In the genomic region with DNA sequence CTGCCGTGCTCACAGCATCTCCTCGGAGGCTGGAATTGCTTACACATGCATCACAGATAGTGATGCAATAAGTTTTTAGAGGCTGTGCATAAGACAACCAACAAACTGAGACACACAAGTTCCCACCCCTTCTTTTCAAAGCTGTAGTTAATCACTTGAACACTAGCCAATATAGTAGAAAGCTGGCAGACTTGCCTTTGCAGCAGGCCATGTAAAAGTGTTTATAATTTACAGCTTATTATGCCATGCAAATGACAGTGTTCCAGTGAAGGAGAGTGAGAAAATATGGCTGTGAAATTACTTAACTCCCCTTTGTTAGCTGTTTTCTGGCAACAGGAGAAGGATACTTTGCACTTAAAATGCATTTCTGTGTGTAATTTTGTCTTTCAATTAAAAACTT, we compare ENCODE assay signal across 29 mouse cellular contexts.
DNase-seq lines count a peak whose midpoint lies in the region; ATAC-seq and TF ChIP-seq lines count a peak whose summit lies in the region.
"Had no signal": no experiment of that assay in that cellular context is flagged by ENCODE, and none has a peak within 500 bp of the region (broad histone marks: within the 10 kb centered on the region; RNA-seq: fewer than 3 reads in every experiment).

No protein-coding gene starts in this region.

- H3K27me3 ChIP-seq in liver, adult 2 months (ENCODE audit: control insufficient read depth, insufficient read depth, low read length) = no peaks in the 10 kb centered on the region
- H3K27me3 ChIP-seq in liver, postnatal 0 days (ENCODE audit: insufficient read depth, low read length) = no peaks in the 10 kb centered on the region
- no peaks in the 10 kb centered on the region for H3K27me3 ChIP-seq in forebrain, embryonic 16.5 days (replicated peaks; ENCODE audit: control insufficient read depth, insufficient read depth, low read length)
- H3K27me3 ChIP-seq: limb, embryonic 12.5 days; neural tube, embryonic 12.5 days had no signal

- H3K9me3 ChIP-seq in liver, postnatal 0 days (ENCODE audit: low read length) = no peaks in the 10 kb centered on the region
- H3K9me3 ChIP-seq in forebrain, embryonic 16.5 days (ENCODE audit: control insufficient read depth, low read length) = no peaks in the 10 kb centered on the region
- H3K9me3 ChIP-seq: limb, embryonic 12.5 days; midbrain, embryonic 10.5 days; neural tube, embryonic 12.5 days had no signal

- no peak overlapping the region for H3K4me2 ChIP-seq in liver, postnatal 0 days (ENCODE audit: low read depth, low read length)
- no peak overlapping the region for H3K4me2 ChIP-seq in forebrain, embryonic 16.5 days (ENCODE audit: low read length)
- H3K4me2 ChIP-seq: heart, embryonic 11.5 days; hindbrain, embryonic 14.5 days; limb, embryonic 12.5 days; neural tube, embryonic 12.5 days had no signal

- no peak for TF ChIP-seq CTCF in liver, adult 2 months (IDR thresholded peaks at IDR 0.05; ENCODE audit: low read depth, low read length)
- TF ChIP-seq CTCF in liver, postnatal 0 days (IDR thresholded peaks at IDR 0.05; ENCODE audit: low read depth) = no peak

- 23% methylated on average over 2 of the region's 2 CpGs for WGBS in liver, adult 2 months
- WGBS in liver, postnatal 0 days (ENCODE audit: insufficient replicate concordance) = 59% methylated on average over 2 of the region's 2 CpGs
- WGBS in forebrain, embryonic 16.5 days = 6% methylated on average over 2 of the region's 2 CpGs

- no peak for TF ChIP-seq POLR2A in liver, adult 2 months (IDR thresholded peaks at IDR 0.05; ENCODE audit: extremely low read depth, insufficient read depth, low read length)

- no peak for DNase-seq in frontal cortex, adult 2 months (ENCODE audit: extremely low spot score in 1 of 2, low spot score in 1 of 2)
- peak; percentile 57 for DNase-seq in liver, adult 2 months (ENCODE audit: extremely low read depth, low read depth, low spot score)
- no peak for DNase-seq in liver, postnatal 0 days
- DNase-seq in adipocyte (ENCODE audit: low spot score) = peak; percentile 3
- DNase-seq in ovary, postnatal 14 days (ENCODE audit: low spot score) = no peak
- DNase-seq in lung, postnatal 36 days = no peak
- DNase-seq: adrenal gland, adult 8-10 months; cerebellum, adult 11-12 months; cerebellum, postnatal 10 days; gastrocnemius, adult 2 months; gastrocnemius, postnatal 36 days; heart, adult 18-20 months; heart, postnatal 4 days; lung, adult 2 months; lung, postnatal 14 days had no signal

- H3K79me2 ChIP-seq in liver, adult 2 months (ENCODE audit: control insufficient read depth, insufficient read depth, low read length) = no peaks in the 10 kb centered on the region; the same call in 1 of the 2 replicates

- TF ChIP-seq EP300 in liver, postnatal 0 days (IDR thresholded peaks at IDR 0.05; ENCODE audit: low read depth) = no peak

- ATAC-seq in frontal cortex, adult (ENCODE audit: low TSS enrichment) = 0 out of 2 replicates have a peak, but pooled peaks have one; percentile 34
- no peak for ATAC-seq in liver, postnatal 0 days
- peak; percentile 77 for ATAC-seq in forebrain, embryonic 16.5 days
- ATAC-seq: activated CD4-positive, CD25-positive, alpha-beta regulatory T cell, adult 4 months; CD4-positive, CD25-positive, alpha-beta regulatory T cell, adult 4 months; midbrain, embryonic 16.5 days had no signal

- no peak overlapping the region for H3K27ac ChIP-seq in liver, adult 2 months (replicated peaks; ENCODE audit: insufficient read depth, low read depth, low read length)
- H3K27ac ChIP-seq in liver, postnatal 0 days (ENCODE audit: low read depth) = no peak overlapping the region
- H3K27ac ChIP-seq in forebrain, embryonic 16.5 days (ENCODE audit: low read length) = peak overlapping the region; percentile 56
- H3K27ac ChIP-seq: gastrocnemius, adult 2 months; hindbrain, embryonic 14.5 days; layer of hippocampus, adult 2 months; left cerebral cortex, adult 2 months; limb, embryonic 12.5 days; midbrain, embryonic 10.5 days; neural tube, embryonic 12.5 days had no signal

- no peak overlapping the region for H3K4me3 ChIP-seq in liver, adult 2 months (ENCODE audit: insufficient read depth, low read depth, low read length)
- H3K4me3 ChIP-seq in liver, postnatal 0 days (ENCODE audit: low read depth, low read length) = no peak overlapping the region
- H3K4me3 ChIP-seq in forebrain, embryonic 16.5 days (replicated peaks; ENCODE audit: low read length) = no peak overlapping the region
- H3K4me3 ChIP-seq: erythroblast, embryonic 14.5 days; gastrocnemius, adult 2 months; layer of hippocampus, adult 2 months; left cerebral cortex, adult 2 months; limb, embryonic 12.5 days; midbrain, embryonic 10.5 days; myocyte; neural tube, embryonic 12.5 days had no signal

- H3K9ac ChIP-seq in liver, adult 2 months (ENCODE audit: low read depth, low read length) = no peak overlapping the region
- no peak overlapping the region for H3K9ac ChIP-seq in liver, postnatal 0 days (replicated peaks)
- no peak overlapping the region for H3K9ac ChIP-seq in forebrain, embryonic 16.5 days (replicated peaks; ENCODE audit: low read depth, low read length)
- H3K9ac ChIP-seq: hindbrain, embryonic 14.5 days; limb, embryonic 12.5 days; neural tube, embryonic 12.5 days had no signal

- no peaks in the 10 kb centered on the region for H3K36me3 ChIP-seq in liver, adult 2 months (ENCODE audit: control insufficient read depth, insufficient read depth, low read length)
- no peaks in the 10 kb centered on the region for H3K36me3 ChIP-seq in liver, postnatal 0 days (replicated peaks; ENCODE audit: insufficient read depth, low read length)
- no peaks in the 10 kb centered on the region for H3K36me3 ChIP-seq in forebrain, embryonic 16.5 days (ENCODE audit: control insufficient read depth, insufficient read depth)
- H3K36me3 ChIP-seq: limb, embryonic 12.5 days; midbrain, embryonic 10.5 days; neural tube, embryonic 12.5 days had no signal

- peaks cover 23% of the 10 kb centered on the region for H3K4me1 ChIP-seq in liver, adult 2 months (ENCODE audit: control insufficient read depth, insufficient read depth, low read length)
- peaks cover 17% of the 10 kb centered on the region for H3K4me1 ChIP-seq in liver, postnatal 0 days (ENCODE audit: insufficient read depth)
- peaks cover 28% of the 10 kb centered on the region for H3K4me1 ChIP-seq in forebrain, embryonic 16.5 days (replicated peaks; ENCODE audit: control insufficient read depth, insufficient read depth, low read length)
- H3K4me1 ChIP-seq: midbrain, embryonic 10.5 days had no signal

Comparison
In these comparisons a context has a peak if more than half of its experiments do, and no peak if none do; other contexts are left out.
1. DNase-seq: peak in liver, adult 2 months (single experiment) and adipocyte (single experiment); none in frontal cortex, adult 2 months (0 of 2), liver, postnatal 0 days (single experiment), ovary, postnatal 14 days (single experiment) and lung, postnatal 36 days (single experiment).